Mouse (Mus musculus): Measurements from ENCODE around the gene Gm44596. TPM values are rescaled to one million over a fixed set of nuclear protein-coding genes. Genes with fewer than 3 reads are reported as not detected.

Gene Gm44596
- total RNA-seq, 4 experiments from 2014 or later, result not detected

- no peak for DNase-seq (ENCODE audit: low spot score)
Measured at GRCm38 (mm10) chr6:128429300-128429699, 54.0 kb downstream of the Gm44596 start.

- no peak for DNase-seq (ENCODE audit: low spot score)
Measured at GRCm38 (mm10) chr6:128429826-128430225, 54.5 kb downstream of the Gm44596 start.

DNA sequence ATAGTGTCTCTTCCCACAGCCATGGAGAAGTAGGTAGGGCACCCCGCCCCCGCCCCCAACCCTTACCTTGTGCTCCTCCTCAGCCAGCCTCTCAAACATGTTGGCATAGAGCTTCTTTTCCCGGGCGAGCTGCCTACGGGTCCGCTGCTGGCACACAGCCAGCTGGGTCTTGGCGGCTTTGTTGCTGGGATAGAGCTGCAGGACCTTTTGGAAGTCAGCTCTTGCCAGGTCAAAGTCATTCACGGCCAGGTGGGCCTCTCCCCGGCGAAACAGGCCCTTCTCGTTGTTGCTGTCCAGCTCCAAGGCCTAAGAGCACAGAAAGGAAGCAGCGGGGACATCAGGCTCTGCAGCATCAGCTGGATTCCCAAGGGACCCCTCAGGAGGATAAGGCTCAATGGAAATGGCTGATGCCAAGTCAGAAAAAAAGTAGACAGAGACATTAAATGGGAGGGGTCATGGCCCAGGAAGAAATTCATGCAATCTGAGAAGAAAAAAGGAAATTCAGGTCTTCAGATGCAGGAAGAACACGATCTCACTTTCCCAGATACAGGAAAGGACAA is 57.1 kb downstream of the Gm44596 start:
- DNase-seq (ENCODE audit: low spot score), result no peak

DNA sequence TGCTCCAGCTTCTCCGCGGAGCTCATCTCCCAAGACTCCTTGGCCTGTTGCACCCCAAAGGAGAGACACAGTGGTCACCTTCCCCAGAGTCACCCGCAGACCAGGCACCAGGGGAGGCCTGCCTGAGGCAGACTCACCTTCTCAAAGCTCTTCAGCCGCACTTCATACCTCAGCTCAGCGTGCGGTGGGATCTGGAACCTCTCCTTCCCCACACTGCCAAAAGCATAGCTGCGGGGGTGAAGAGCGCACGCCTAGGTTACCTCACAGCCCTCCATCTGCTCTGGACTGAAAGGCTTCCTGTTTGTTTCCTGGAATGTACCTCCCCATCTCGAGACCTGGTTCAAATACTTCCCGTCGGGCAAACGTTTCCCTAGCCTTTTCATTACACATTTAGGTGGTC is 58.3 kb downstream of the Gm44596 start:
- no peak for DNase-seq (ENCODE audit: low spot score)

- peak; percentile 93 for DNase-seq (ENCODE audit: low spot score)
Measured at GRCm38 (mm10) chr6:128435474-128435873, 60.2 kb downstream of the Gm44596 start.

GRCm38 (mm10) chr6:128436356-128437005 is 61.2 kb downstream of the Gm44596 start:
- DNase-seq (ENCODE audit: low spot score), result no peak

- DNase-seq (ENCODE audit: low spot score), result no peak
Measured at GRCm38 (mm10) chr6:128437288-128437687, 62.0 kb downstream of the Gm44596 start.

DNA sequence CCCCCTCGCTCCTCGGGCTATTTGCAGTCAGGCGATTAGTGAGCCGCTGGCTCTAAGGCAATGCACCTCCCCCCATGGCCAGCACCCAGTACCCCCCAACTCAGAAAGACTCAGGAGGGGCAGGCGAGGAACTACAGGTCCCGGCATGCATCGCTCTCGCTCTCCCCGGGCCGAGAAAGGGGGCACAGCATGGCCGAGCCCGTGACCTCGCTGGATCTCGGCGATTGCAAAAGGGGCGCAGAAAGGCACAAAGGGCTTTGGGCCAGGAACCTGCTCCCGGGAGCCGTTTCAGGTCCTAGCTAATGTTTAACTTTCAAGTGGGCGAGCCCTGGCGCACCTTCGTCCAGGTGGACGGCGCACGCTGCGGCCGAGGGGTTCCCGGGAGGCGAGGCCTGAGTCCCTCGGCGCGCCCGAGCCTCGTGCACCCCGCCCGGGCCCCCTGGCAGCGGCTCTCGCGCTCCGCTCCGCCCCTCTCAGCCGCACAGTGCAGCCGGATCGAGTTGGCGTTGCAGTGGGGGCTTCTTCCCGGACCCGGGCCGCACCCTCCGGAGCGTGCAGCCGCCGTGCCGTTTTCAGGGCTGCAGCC is 62.5 kb downstream of the Gm44596 start:
- no peak for DNase-seq (ENCODE audit: low spot score)

GRCm38 (mm10) chr6:128438317-128438870 is 63.1 kb downstream of the Gm44596 start, which contains the start of gene Fkbp4:
Gene Fkbp4 (minus strand): TSS chr6:128438677.
- peak; percentile 91 for DNase-seq (ENCODE audit: low spot score)

DNA sequence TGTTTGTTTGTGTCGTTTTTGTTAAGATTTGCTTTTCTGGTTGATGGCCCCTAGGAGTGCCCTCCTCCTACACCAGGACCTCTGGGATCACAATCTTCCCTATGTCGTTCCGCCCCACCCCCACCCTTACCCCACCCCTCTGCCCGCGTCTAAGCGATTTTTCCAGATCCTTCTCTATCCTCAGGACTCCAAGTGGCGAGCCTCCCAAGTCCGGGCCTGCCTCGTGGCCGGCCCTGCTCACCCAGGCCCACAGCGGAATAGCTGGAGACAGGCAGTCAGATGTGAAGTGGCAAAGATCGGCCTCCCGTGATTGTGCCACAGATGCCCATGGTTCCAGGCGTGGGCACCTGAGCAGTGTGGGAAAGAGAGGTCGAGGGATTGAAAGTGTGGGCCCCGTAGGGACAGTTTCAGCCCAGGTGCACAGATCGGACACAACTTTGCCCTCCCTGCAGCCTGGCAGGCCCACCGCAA is 63.6 kb downstream of the Gm44596 start:
- no peak for DNase-seq (ENCODE audit: low spot score)

DNA sequence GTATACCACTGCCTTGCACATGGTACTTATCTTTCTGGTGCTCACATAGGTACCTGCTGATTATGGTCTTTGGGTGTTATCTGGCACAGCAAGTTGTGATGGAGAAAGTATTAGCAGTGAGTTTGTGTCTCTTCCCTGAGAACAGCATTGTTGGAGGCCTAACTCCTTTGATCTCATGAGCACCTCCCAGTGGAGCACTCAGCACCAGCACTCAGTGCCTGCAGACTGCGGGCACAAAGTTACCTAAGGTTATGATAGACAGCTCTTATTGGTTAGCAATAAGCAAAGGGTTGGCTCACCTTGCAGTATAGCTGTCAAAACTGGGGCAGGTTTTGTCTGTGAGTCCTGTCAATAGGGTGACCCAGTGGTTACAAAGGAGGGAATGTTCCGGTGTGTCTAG is 64.9 kb downstream of the Gm44596 start:
- DNase-seq (ENCODE audit: low spot score), result no peak

DNA sequence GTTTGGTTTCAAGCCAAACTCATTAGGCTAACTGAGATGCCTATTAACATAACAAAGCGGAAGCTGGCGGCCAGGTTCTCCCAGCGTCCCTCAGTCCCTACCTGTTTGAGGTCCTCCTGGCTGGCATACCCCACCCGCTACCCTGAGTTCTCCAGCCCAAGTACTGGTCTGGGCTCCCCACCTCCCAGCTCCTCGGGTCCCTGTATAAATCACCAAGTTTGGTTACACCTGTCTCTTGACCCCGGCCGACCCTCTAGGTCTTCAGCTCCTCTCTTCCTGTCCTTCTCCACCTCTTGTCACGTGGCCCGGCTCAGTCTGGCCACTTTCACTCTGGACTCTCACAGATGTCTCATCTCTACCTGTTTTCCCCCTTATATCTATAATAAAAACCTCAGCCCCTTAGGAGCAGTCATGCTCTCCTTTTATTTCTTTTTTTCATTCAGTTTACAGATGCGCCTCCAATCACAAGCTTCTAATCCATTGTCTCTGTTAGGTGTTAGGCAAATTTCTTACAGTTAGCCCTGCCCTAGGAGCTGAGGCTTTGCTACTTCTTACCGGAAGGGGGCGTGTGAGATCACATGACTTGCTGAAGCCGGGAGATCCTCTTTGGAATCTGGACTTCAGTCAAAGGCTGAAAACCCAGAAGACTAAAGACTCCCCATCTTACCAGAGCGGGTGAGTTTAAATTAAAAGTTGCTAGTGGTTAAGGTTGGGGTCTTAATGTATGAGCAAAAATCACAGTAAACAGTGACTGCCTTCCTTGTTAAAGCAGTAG is 70.6 kb downstream of the Gm44596 start:
- peak; percentile 70 for DNase-seq (ENCODE audit: low spot score)

- no peak for DNase-seq (ENCODE audit: low spot score)
Measured at GRCm38 (mm10) chr6:128447063-128447462, 71.8 kb downstream of the Gm44596 start.

DNA sequence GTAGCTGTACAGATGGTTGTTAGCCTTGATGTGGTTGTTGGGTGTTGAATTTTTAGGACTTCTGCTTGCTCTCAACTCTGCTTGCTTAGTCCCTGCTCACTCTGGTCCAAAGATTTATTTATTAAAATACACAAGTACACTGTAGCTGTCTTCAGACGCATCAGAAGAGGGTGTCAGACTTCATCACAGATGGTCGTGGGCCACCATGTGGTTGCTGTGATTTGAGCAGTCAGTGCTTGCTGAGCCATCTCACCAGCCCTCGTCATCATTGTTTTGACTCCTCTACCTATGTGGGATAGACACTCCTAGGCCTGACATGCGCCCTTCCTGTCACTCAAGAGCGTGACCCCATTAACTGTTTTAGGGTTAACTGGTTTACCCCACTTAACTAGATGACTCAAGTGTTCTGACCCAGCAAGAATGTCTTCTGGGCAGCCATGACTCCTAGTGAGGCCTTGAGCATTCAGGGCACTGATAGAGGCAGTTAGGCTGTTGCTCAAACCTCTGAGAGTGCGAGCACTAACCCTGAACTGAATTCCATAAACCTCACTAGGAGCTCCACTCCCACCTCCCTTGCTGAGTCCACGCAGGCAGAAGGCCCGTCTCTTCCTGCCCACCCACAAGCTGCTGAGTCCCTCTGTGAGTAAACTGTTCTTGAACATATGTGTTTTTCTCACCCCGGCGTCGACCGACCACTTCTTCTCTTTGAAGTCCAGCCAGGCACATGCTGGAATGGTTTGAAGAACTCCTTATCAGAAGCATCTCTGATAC is 80.7 kb downstream of the Gm44596 start:
- no peak for DNase-seq (ENCODE audit: low spot score)

Other genes starting within 250 kb of the Gm44596 start
- gene Tspan9, start 231.9 kb upstream of the Gm44596 start, total RNA-seq (2022), result 100 to 1,000 TPM in 2 of 4 experiments, 10 to 100 TPM in 2; 67.0 to 124 (median 99.7) TPM
- gene Tead4, start 74.7 kb upstream of the Gm44596 start, total RNA-seq (2022), result 1 to 10 TPM; 2.0 to 4.0 (median 3.1) TPM
- 1 to 10 TPM; 6.6 to 9.9 (median 7.8) TPM for gene Tulp3, start 19.7 kb upstream of the Gm44596 start, total RNA-seq (2022)
- 10 to 100 TPM in 3 of 4 experiments, 1 to 10 TPM in 1; 9.4 to 12.5 (median 10.8) TPM for gene Rhno1, start 12.6 kb upstream of the Gm44596 start, total RNA-seq (2022)
- under 1 TPM; 0.25 to 0.76 (median 0.49) TPM for gene Foxm1, start 12.5 kb upstream of the Gm44596 start, total RNA-seq (2022)
- not detected for gene Tex52, start within 50 bp of the Gm44596 start, total RNA-seq (2022)
- gene Nrip2, start 23.8 kb downstream of the Gm44596 start, total RNA-seq (2022), result 1 to 10 TPM; 1.1 to 1.8 (median 1.3) TPM
- gene Itfg2, start 49.4 kb downstream of the Gm44596 start, total RNA-seq (2022), result 10 to 100 TPM; 16.0 to 20.0 (median 16.9) TPM
- 100 to 1,000 TPM; 337 to 380 (median 365) TPM for gene Fkbp4, start 63.2 kb downstream of the Gm44596 start, total RNA-seq (2022)
- gene Pzp, start 151.2 kb downstream of the Gm44596 start, total RNA-seq (2022), result 1 to 10 TPM; 2.2 to 3.6 (median 2.7) TPM
- gene A2ml1, start 206.1 kb downstream of the Gm44596 start, total RNA-seq (2022), result under 1 TPM in 1 of 4 experiments, not detected in 3; 0.14 TPM
- gene Klrb1a, start 248.0 kb downstream of the Gm44596 start, total RNA-seq (2022), result not detected

Data from heart, adult 8-10 months (tissue).